Mouse (Mus musculus): Measurements from ENCODE around the gene Rad23a. TPM values are rescaled to one million over a fixed set of nuclear protein-coding genes. Genes with fewer than 3 reads are reported as not detected.

The Rad23a gene
- polyA plus RNA-seq (2014; fragmentation: Illumina TruSeq; extraction: RNeasy Lipid Tissue Mini Kit (QIAGEN cat#74804); ENCODE audit: insufficient read depth, low read depth, low replicate concordance) = 43.6 TPM

GRCm38 (mm10) chr8:84840248-84840999, at the start of gene Rad23a:
Gene Rad23a, minus strand, starts transcription at chr8:84840665.

GRCm38 (mm10) chr8:84871376-84872308, 31.2 kb upstream of the Rad23a start, which contains the start of gene Syce2:
Gene Syce2, plus strand, starts transcription at chr8:84872111.

DNA sequence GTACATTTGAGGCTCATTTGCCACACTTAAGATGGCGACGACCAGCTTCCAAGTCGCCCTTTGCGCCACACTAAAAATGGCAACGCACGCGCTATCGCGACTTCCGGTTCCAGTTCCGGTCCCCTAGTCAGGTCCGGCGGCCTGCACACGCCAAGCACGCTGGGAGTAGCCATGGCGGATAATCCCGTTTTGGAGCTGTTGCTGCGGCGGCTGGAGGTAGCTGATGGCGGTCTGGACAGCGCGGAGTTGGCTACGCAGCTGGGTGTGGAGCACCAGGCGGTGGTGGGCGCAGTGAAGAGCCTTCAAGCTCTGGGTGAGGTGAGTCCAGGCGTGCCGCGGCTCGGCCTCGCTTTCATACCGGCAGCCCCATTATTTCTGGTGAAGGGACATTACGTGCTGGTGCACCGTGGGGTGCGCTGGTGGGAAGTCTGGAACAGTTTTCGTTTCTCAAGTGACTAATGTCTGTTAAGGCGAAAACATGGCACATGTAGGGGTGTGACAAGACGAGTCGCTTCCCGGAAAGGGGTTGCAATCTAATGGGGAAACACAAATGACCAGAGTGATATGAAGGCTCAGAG, 16.5 kb upstream of the Rad23a start, which contains the start of gene Farsa:
TSS of gene Farsa (plus strand) at position 126 of the 578 bp plus-strand sequence.

DNA sequence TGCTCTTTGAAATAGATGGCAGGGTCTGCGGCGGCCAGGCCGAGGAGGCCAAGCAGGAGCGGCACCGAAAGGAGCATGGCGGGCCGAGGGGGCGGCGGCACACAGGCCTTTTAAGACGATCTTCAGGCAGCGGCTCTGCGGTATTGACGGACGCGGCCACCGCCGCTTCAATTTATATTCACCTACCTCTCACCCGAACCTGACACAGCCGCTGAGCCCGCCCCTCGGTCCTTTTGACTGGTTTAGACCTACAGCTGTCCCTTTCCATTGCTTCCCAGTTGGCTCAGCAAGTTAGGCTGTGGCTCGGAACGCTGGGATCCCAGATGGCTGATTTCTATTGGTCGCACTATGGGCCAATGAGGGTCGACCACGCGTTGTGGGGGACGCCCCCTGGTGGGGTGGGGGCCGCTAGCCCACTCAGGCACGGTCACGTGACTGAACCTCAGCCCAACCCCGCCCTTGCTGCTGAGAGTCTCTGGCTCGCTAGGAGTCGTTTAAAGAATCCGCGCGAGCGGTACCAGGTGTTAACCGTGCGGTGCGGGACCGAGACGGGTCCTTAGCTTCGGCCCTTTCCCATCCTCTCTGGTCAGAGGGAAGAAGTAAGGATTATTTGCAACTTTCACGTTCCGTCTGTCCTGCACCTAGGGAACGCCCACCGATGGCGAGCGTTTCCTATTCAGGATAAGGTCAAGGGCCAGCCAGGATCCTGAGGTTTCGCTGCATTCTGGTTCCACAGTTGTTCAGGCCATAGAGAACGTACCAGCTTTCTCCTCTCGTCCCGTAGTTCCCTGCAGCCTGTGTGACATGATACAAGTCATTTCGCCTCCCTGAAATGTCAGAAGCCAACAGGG, 6.5 kb upstream of the Rad23a start, which contains the start of gene Calr:
TSS of gene Calr (minus strand) at position 213 of the 851 bp plus-strand sequence.

DNA sequence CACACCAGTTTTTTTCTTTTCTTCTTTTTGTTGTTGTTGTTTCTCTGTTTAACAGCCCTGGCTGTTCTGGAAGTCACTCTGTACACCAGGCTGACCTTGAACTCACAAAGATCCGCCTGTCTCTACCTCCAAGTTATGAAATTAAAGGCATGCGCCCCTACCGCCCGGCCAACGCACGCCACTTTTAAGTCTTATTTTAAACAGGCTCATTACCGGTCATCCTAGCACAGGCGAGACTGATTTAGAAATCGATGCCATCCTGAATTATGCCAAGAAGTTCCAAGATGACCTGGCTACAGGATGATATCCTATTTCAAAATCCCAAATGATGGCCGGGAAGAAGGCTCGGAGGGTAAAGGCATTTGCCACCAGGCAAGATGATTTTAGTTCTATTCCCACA, 9.0 kb downstream of the Rad23a start, which contains the start of gene Gadd45gip1:
TSS of gene Gadd45gip1 (plus strand) at position 33 of the 400 bp plus-strand sequence.

DNA sequence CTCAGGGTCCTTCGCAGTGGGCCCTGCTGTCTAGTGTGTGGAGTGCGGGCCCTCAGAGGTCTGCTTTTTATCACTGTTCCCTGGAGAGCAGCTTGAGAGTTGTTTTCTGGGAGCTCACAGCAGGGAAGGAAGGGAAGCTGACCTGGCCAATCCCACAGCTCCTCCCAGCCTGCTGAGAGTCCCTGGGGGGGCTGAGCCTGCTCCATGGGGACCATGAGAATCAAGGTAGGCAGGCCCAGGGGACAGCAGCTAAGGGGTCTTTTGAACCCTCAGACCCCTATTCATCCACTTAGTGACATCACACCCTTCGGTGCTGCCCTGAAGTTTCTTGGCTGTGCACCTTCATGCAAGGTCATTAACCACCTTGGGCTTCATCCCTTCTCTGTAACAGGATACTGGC, 17.7 kb downstream of the Rad23a start, which contains the start of gene Dand5:
TSS of gene Dand5 (minus strand) at position 101 of the 400 bp plus-strand sequence.

GRCm38 (mm10) chr8:84799999-84800831, 40.2 kb downstream of the Rad23a start, which contains the start of gene Nfix:
Gene Nfix, minus strand, starts transcription at chr8:84800344.

Other genes starting within 250 kb of the Rad23a start
- gene Ier2, start 177.8 kb downstream of the Rad23a start, polyA plus RNA-seq (2014; fragmentation: Illumina TruSeq; extraction: RNeasy Lipid Tissue Mini Kit (QIAGEN cat#74804); ENCODE audit: insufficient read depth, low read depth, low replicate concordance) = 78.5 TPM
- 35.5 TPM for gene Trmt1, start 154.4 kb downstream of the Rad23a start, polyA plus RNA-seq (2014; fragmentation: Illumina TruSeq; extraction: RNeasy Lipid Tissue Mini Kit (QIAGEN cat#74804); ENCODE audit: insufficient read depth, low read depth, low replicate concordance)
- gene Nacc1, start 152.8 kb downstream of the Rad23a start, polyA plus RNA-seq (2014; fragmentation: Illumina TruSeq; extraction: RNeasy Lipid Tissue Mini Kit (QIAGEN cat#74804); ENCODE audit: insufficient read depth, low read depth, low replicate concordance) = 19.5 TPM
- gene Lyl1, start 139.2 kb downstream of the Rad23a start, polyA plus RNA-seq (2014; fragmentation: Illumina TruSeq; extraction: RNeasy Lipid Tissue Mini Kit (QIAGEN cat#74804); ENCODE audit: insufficient read depth, low read depth, low replicate concordance) = 11.6 TPM
- 2.9 TPM for gene G430095P16Rik, start 117.7 kb downstream of the Rad23a start, polyA plus RNA-seq (2014; fragmentation: Illumina TruSeq; extraction: RNeasy Lipid Tissue Mini Kit (QIAGEN cat#74804); ENCODE audit: insufficient read depth, low read depth, low replicate concordance)
- gene Nfix, start 40.3 kb downstream of the Rad23a start, polyA plus RNA-seq (2014; fragmentation: Illumina TruSeq; extraction: RNeasy Lipid Tissue Mini Kit (QIAGEN cat#74804); ENCODE audit: insufficient read depth, low read depth, low replicate concordance) = 17.5 TPM
- 6.1 TPM for gene Dand5, start 17.8 kb downstream of the Rad23a start, polyA plus RNA-seq (2014; fragmentation: Illumina TruSeq; extraction: RNeasy Lipid Tissue Mini Kit (QIAGEN cat#74804); ENCODE audit: insufficient read depth, low read depth, low replicate concordance)
- gene Gadd45gip1, start 9.1 kb downstream of the Rad23a start, polyA plus RNA-seq (2014; fragmentation: Illumina TruSeq; extraction: RNeasy Lipid Tissue Mini Kit (QIAGEN cat#74804); ENCODE audit: insufficient read depth, low read depth, low replicate concordance) = 12.6 TPM
- 348 TPM for gene Calr, start 6.3 kb upstream of the Rad23a start, polyA plus RNA-seq (2014; fragmentation: Illumina TruSeq; extraction: RNeasy Lipid Tissue Mini Kit (QIAGEN cat#74804); ENCODE audit: insufficient read depth, low read depth, low replicate concordance)
- gene Farsa, start 16.3 kb upstream of the Rad23a start, polyA plus RNA-seq (2014; fragmentation: Illumina TruSeq; extraction: RNeasy Lipid Tissue Mini Kit (QIAGEN cat#74804); ENCODE audit: insufficient read depth, low read depth, low replicate concordance) = 20.7 TPM
- gene Syce2, start 31.4 kb upstream of the Rad23a start, polyA plus RNA-seq (2014; fragmentation: Illumina TruSeq; extraction: RNeasy Lipid Tissue Mini Kit (QIAGEN cat#74804); ENCODE audit: insufficient read depth, low read depth, low replicate concordance) = 6.5 TPM
- 19.6 TPM for gene Gcdh, start 53.3 kb upstream of the Rad23a start, polyA plus RNA-seq (2014; fragmentation: Illumina TruSeq; extraction: RNeasy Lipid Tissue Mini Kit (QIAGEN cat#74804); ENCODE audit: insufficient read depth, low read depth, low replicate concordance)
- 0.20 TPM for gene Klf1, start 61.3 kb upstream of the Rad23a start, polyA plus RNA-seq (2014; fragmentation: Illumina TruSeq; extraction: RNeasy Lipid Tissue Mini Kit (QIAGEN cat#74804); ENCODE audit: insufficient read depth, low read depth, low replicate concordance)
- 28.2 TPM for gene Dnase2a, start 67.9 kb upstream of the Rad23a start, polyA plus RNA-seq (2014; fragmentation: Illumina TruSeq; extraction: RNeasy Lipid Tissue Mini Kit (QIAGEN cat#74804); ENCODE audit: insufficient read depth, low read depth, low replicate concordance)
- gene Mast1, start 96.7 kb upstream of the Rad23a start, polyA plus RNA-seq (2014; fragmentation: Illumina TruSeq; extraction: RNeasy Lipid Tissue Mini Kit (QIAGEN cat#74804); ENCODE audit: insufficient read depth, low read depth, low replicate concordance) = 0.09 TPM
- not detected for gene Rtbdn, start 106.3 kb upstream of the Rad23a start, polyA plus RNA-seq (2014; fragmentation: Illumina TruSeq; extraction: RNeasy Lipid Tissue Mini Kit (QIAGEN cat#74804); ENCODE audit: insufficient read depth, low read depth, low replicate concordance)
- gene Gm49661, start 128.8 kb upstream of the Rad23a start, polyA plus RNA-seq (2014; fragmentation: Illumina TruSeq; extraction: RNeasy Lipid Tissue Mini Kit (QIAGEN cat#74804); ENCODE audit: insufficient read depth, low read depth, low replicate concordance) = not detected
- 256 TPM for gene Prdx2, start 128.9 kb upstream of the Rad23a start, polyA plus RNA-seq (2014; fragmentation: Illumina TruSeq; extraction: RNeasy Lipid Tissue Mini Kit (QIAGEN cat#74804); ENCODE audit: insufficient read depth, low read depth, low replicate concordance)
- 36.8 TPM for gene Rnaseh2a, start 129.1 kb upstream of the Rad23a start, polyA plus RNA-seq (2014; fragmentation: Illumina TruSeq; extraction: RNeasy Lipid Tissue Mini Kit (QIAGEN cat#74804); ENCODE audit: insufficient read depth, low read depth, low replicate concordance)
- 59.1 TPM for gene Junb, start 138.1 kb upstream of the Rad23a start, polyA plus RNA-seq (2014; fragmentation: Illumina TruSeq; extraction: RNeasy Lipid Tissue Mini Kit (QIAGEN cat#74804); ENCODE audit: insufficient read depth, low read depth, low replicate concordance)
- gene Hook2, start 149.9 kb upstream of the Rad23a start, polyA plus RNA-seq (2014; fragmentation: Illumina TruSeq; extraction: RNeasy Lipid Tissue Mini Kit (QIAGEN cat#74804); ENCODE audit: insufficient read depth, low read depth, low replicate concordance) = 6.5 TPM
- not detected for gene Best2, start 173.9 kb upstream of the Rad23a start, polyA plus RNA-seq (2014; fragmentation: Illumina TruSeq; extraction: RNeasy Lipid Tissue Mini Kit (QIAGEN cat#74804); ENCODE audit: insufficient read depth, low read depth, low replicate concordance)
- gene Asna1, start 184.6 kb upstream of the Rad23a start, polyA plus RNA-seq (2014; fragmentation: Illumina TruSeq; extraction: RNeasy Lipid Tissue Mini Kit (QIAGEN cat#74804); ENCODE audit: insufficient read depth, low read depth, low replicate concordance) = 56.6 TPM
- 138 TPM for gene Trir, start 186.2 kb upstream of the Rad23a start, polyA plus RNA-seq (2014; fragmentation: Illumina TruSeq; extraction: RNeasy Lipid Tissue Mini Kit (QIAGEN cat#74804); ENCODE audit: insufficient read depth, low read depth, low replicate concordance)
- 14.4 TPM for gene Tnpo2, start 196.2 kb upstream of the Rad23a start, polyA plus RNA-seq (2014; fragmentation: Illumina TruSeq; extraction: RNeasy Lipid Tissue Mini Kit (QIAGEN cat#74804); ENCODE audit: insufficient read depth, low read depth, low replicate concordance)
- gene Fbxw9, start 219.4 kb upstream of the Rad23a start, polyA plus RNA-seq (2014; fragmentation: Illumina TruSeq; extraction: RNeasy Lipid Tissue Mini Kit (QIAGEN cat#74804); ENCODE audit: insufficient read depth, low read depth, low replicate concordance) = 13.7 TPM
- gene Gm5741, start 227.3 kb upstream of the Rad23a start, polyA plus RNA-seq (2014; fragmentation: Illumina TruSeq; extraction: RNeasy Lipid Tissue Mini Kit (QIAGEN cat#74804); ENCODE audit: insufficient read depth, low read depth, low replicate concordance) = not detected
- 31.0 TPM for gene Dhps, start 231.1 kb upstream of the Rad23a start, polyA plus RNA-seq (2014; fragmentation: Illumina TruSeq; extraction: RNeasy Lipid Tissue Mini Kit (QIAGEN cat#74804); ENCODE audit: insufficient read depth, low read depth, low replicate concordance)
- gene Wdr83os, start 240.1 kb upstream of the Rad23a start, polyA plus RNA-seq (2014; fragmentation: Illumina TruSeq; extraction: RNeasy Lipid Tissue Mini Kit (QIAGEN cat#74804); ENCODE audit: insufficient read depth, low read depth, low replicate concordance) = 89.8 TPM
- gene Wdr83, start 240.6 kb upstream of the Rad23a start, polyA plus RNA-seq (2014; fragmentation: Illumina TruSeq; extraction: RNeasy Lipid Tissue Mini Kit (QIAGEN cat#74804); ENCODE audit: insufficient read depth, low read depth, low replicate concordance) = 19.6 TPM
- gene Man2b1, start 242.6 kb upstream of the Rad23a start, polyA plus RNA-seq (2014; fragmentation: Illumina TruSeq; extraction: RNeasy Lipid Tissue Mini Kit (QIAGEN cat#74804); ENCODE audit: insufficient read depth, low read depth, low replicate concordance) = 26.8 TPM

All from lung, adult 10 weeks (tissue).